Mouse (Mus musculus): ENCODE results near the gene Rras. TPM values are rescaled to one million over a fixed set of nuclear protein-coding genes. Genes with fewer than 3 reads are reported as not detected.

The Rras gene
- polyA plus RNA-seq, 1 experiment, result 55.1 TPM

GRCm38 (mm10) chr7:45025601-45026220 lies 8.0 kb downstream of the Rras start:
- WGBS, result 70% methylated on average over 8 of the region's 8 CpGs
- TF ChIP-seq CTCF (IDR thresholded peaks at IDR 0.05; ENCODE audit: extremely low read depth, insufficient read depth, insufficient read length, insufficient replicate concordance), result no peak
- TF ChIP-seq POLR2A (IDR thresholded peaks at IDR 0.05; ENCODE audit: low read depth, low read length), result no peak
- no peak for DNase-seq (ENCODE audit: low read depth in 1 of 2, low spot score in 2 of 2)
- Histone ChIP-seq H3K27ac (ENCODE audit: insufficient read depth, low read length) (no peak overlapping the region), H3K4me1 (ENCODE audit: control insufficient read depth, insufficient read depth, insufficient read length) (no peaks in the 10 kb centered on the region), H3K4me3 (ENCODE audit: extremely low read depth, insufficient read depth, insufficient read length) (no peak overlapping the region), H3K36me3 (ENCODE audit: control insufficient read depth, insufficient read depth, low read length) (peaks cover 22% of the 10 kb centered on the region), H3K27me3 (ENCODE audit: control insufficient read depth, insufficient read depth, low read length) (no peaks in the 10 kb centered on the region)

GRCm38 (mm10) chr7:45026256-45026655 lies 8.5 kb downstream of the Rras start:
- Histone ChIP-seq H3K4me3 (ENCODE audit: extremely low read depth, insufficient read depth, insufficient read length) (no peak overlapping the region), H3K4me1 (ENCODE audit: control insufficient read depth, insufficient read depth, insufficient read length) (no peaks in the 10 kb centered on the region), H3K27me3 (ENCODE audit: control insufficient read depth, insufficient read depth, low read length) (no peaks in the 10 kb centered on the region), H3K36me3 (ENCODE audit: control insufficient read depth, insufficient read depth, low read length) (peaks cover 27% of the 10 kb centered on the region), H3K27ac (ENCODE audit: insufficient read depth, low read length) (no peak overlapping the region)
- TF ChIP-seq POLR2A (IDR thresholded peaks at IDR 0.05; ENCODE audit: low read depth, low read length) (no peak), CTCF (IDR thresholded peaks at IDR 0.05; ENCODE audit: extremely low read depth, insufficient read depth, insufficient read length, insufficient replicate concordance) (no peak)
- 88% methylated on average over 2 of the region's 2 CpGs for WGBS
- DNase-seq (ENCODE audit: low read depth in 1 of 2, low spot score in 2 of 2), result no peak

DNA sequence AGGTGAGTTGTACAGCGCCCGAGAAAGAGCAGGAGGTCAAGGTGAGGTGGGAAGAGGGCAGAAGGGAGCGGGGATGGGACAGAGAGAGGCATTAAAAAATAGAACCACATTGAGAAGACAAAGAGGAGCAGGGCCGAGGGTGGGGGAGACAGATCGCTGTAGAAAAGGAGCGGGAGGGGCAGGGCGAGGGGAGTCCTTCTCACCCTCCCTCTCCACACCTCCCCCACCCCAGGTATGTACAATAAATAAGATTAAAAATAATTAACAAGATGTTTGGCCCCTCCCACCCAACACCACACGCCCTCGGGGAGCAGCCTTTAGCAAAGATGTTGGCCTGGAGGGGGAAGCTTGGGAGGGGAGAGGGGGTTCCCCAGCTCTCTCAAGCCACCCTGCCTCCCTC lies 10.0 kb downstream of the Rras start:
- H3K4me1 ChIP-seq (ENCODE audit: control insufficient read depth, insufficient read depth, insufficient read length), result no peaks in the 10 kb centered on the region
- H3K36me3 ChIP-seq (ENCODE audit: control insufficient read depth, insufficient read depth, low read length), result peaks cover 33% of the 10 kb centered on the region
- no peak overlapping the region for H3K4me3 ChIP-seq (ENCODE audit: extremely low read depth, insufficient read depth, insufficient read length)
- 96% methylated on average over 9 of the region's 9 CpGs for WGBS
- no peaks in the 10 kb centered on the region for H3K27me3 ChIP-seq (ENCODE audit: control insufficient read depth, insufficient read depth, low read length)
- no peak overlapping the region for H3K27ac ChIP-seq (ENCODE audit: insufficient read depth, low read length)
- no peak for TF ChIP-seq POLR2A (IDR thresholded peaks at IDR 0.05; ENCODE audit: low read depth, low read length)
- no peak for TF ChIP-seq CTCF (IDR thresholded peaks at IDR 0.05; ENCODE audit: extremely low read depth, insufficient read depth, insufficient read length, insufficient replicate concordance)
- DNase-seq (ENCODE audit: low read depth in 1 of 2, low spot score in 2 of 2), result no peak

GRCm38 (mm10) chr7:45028351-45028750 lies 10.6 kb downstream of the Rras start:
- peaks cover 36% of the 10 kb centered on the region for H3K36me3 ChIP-seq (ENCODE audit: control insufficient read depth, insufficient read depth, low read length)
- H3K4me1 ChIP-seq (ENCODE audit: control insufficient read depth, insufficient read depth, insufficient read length), result no peaks in the 10 kb centered on the region
- no peak overlapping the region for H3K4me3 ChIP-seq (ENCODE audit: extremely low read depth, insufficient read depth, insufficient read length)
- no peak for DNase-seq (ENCODE audit: low read depth in 1 of 2, low spot score in 2 of 2)
- WGBS, result 95% methylated on average over 11 of the region's 11 CpGs
- H3K27ac ChIP-seq (ENCODE audit: insufficient read depth, low read length), result no peak overlapping the region
- TF ChIP-seq CTCF (IDR thresholded peaks at IDR 0.05; ENCODE audit: extremely low read depth, insufficient read depth, insufficient read length, insufficient replicate concordance), result no peak
- H3K27me3 ChIP-seq (ENCODE audit: control insufficient read depth, insufficient read depth, low read length), result no peaks in the 10 kb centered on the region

GRCm38 (mm10) chr7:45029995-45030394 lies 12.2 kb downstream of the Rras start:
- H3K36me3 ChIP-seq (ENCODE audit: control insufficient read depth, insufficient read depth, low read length), result peaks cover 50% of the 10 kb centered on the region
- TF ChIP-seq CTCF (IDR thresholded peaks at IDR 0.05; ENCODE audit: extremely low read depth, insufficient read depth, insufficient read length, insufficient replicate concordance) (no peak), POLR2A (IDR thresholded peaks at IDR 0.05; ENCODE audit: low read depth, low read length) (no peak)
- H3K4me1 ChIP-seq (ENCODE audit: control insufficient read depth, insufficient read depth, insufficient read length), result no peaks in the 10 kb centered on the region
- 91% methylated on average over 6 of the region's 6 CpGs for WGBS
- no peak for DNase-seq (ENCODE audit: low read depth in 1 of 2, low spot score in 2 of 2)
- no peaks in the 10 kb centered on the region for H3K27me3 ChIP-seq (ENCODE audit: control insufficient read depth, insufficient read depth, low read length)
- no peak overlapping the region for H3K27ac ChIP-seq (ENCODE audit: insufficient read depth, low read length)
- no peak overlapping the region for H3K4me3 ChIP-seq (ENCODE audit: extremely low read depth, insufficient read depth, insufficient read length)

DNA sequence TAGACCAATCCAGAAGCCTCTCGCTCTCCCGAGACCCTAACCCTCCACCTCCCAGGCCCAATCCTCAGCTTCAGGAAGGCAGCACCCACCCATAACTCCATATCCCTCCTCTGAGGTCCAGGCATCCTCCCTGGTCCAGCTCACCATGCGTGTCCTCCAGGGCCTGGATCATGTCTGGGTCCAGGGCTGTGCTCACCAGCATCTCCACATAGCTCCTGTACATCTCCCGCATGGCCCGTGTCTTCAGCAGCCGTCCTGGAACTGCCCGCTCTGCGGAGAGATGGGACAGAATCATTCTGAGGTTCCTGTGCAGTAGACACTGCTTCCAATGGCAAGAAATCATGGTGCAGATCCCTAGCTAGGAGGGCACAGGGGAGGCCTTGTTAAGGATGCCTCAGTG lies 13.1 kb downstream of the Rras start:
- WGBS, result 93% methylated on average over 8 of the region's 8 CpGs
- H3K36me3 ChIP-seq (ENCODE audit: control insufficient read depth, insufficient read depth, low read length), result peaks cover 51% of the 10 kb centered on the region
- no peak for DNase-seq (ENCODE audit: low read depth in 1 of 2, low spot score in 2 of 2)
- TF ChIP-seq POLR2A (IDR thresholded peaks at IDR 0.05; ENCODE audit: low read depth, low read length), result no peak
- no peak for TF ChIP-seq CTCF (IDR thresholded peaks at IDR 0.05; ENCODE audit: extremely low read depth, insufficient read depth, insufficient read length, insufficient replicate concordance)
- no peaks in the 10 kb centered on the region for H3K27me3 ChIP-seq (ENCODE audit: control insufficient read depth, insufficient read depth, low read length)
- no peaks in the 10 kb centered on the region for H3K4me1 ChIP-seq (ENCODE audit: control insufficient read depth, insufficient read depth, insufficient read length)
- H3K27ac ChIP-seq (ENCODE audit: insufficient read depth, low read length), result no peak overlapping the region
- H3K4me3 ChIP-seq (ENCODE audit: extremely low read depth, insufficient read depth, insufficient read length), result no peak overlapping the region

GRCm38 (mm10) chr7:45033722-45034359 lies 16.1 kb downstream of the Rras start:
- TF ChIP-seq POLR2A (IDR thresholded peaks at IDR 0.05; ENCODE audit: low read depth, low read length) (no peak), CTCF (IDR thresholded peaks at IDR 0.05; ENCODE audit: extremely low read depth, insufficient read depth, insufficient read length, insufficient replicate concordance) (no peak)
- Histone ChIP-seq H3K36me3 (ENCODE audit: control insufficient read depth, insufficient read depth, low read length) (peaks cover 42% of the 10 kb centered on the region), H3K4me1 (ENCODE audit: control insufficient read depth, insufficient read depth, insufficient read length) (no peaks in the 10 kb centered on the region), H3K27ac (ENCODE audit: insufficient read depth, low read length) (no peak overlapping the region), H3K4me3 (ENCODE audit: extremely low read depth, insufficient read depth, insufficient read length) (no peak overlapping the region), H3K27me3 (ENCODE audit: control insufficient read depth, insufficient read depth, low read length) (no peaks in the 10 kb centered on the region)
- no peak for DNase-seq (ENCODE audit: low read depth in 1 of 2, low spot score in 2 of 2)
- 94% methylated on average over 19 of the region's 19 CpGs for WGBS
